In genomic region chr4:152029997-152030396, GRCm38 (mm10) we compare ENCODE assay signal across 13 mouse cellular contexts. TPM values are rescaled to one million over a fixed set of nuclear protein-coding genes. Genes with fewer than 3 reads are reported as not detected.
DNase-seq lines count a peak whose midpoint lies in the region; ATAC-seq and TF ChIP-seq lines count a peak whose summit lies in the region.
"Had no signal": no experiment of that assay in that cellular context is flagged by ENCODE, and none has a peak within 500 bp of the region (broad histone marks: within the 10 kb centered on the region; RNA-seq: fewer than 3 reads in every experiment).

No protein-coding gene starts in this region.

- H3K4me3 ChIP-seq in left cerebral cortex, adult 2 months, result no peak overlapping the region
- H3K4me3 ChIP-seq in MEL (ENCODE audit: control insufficient read depth in 1 of 2, insufficient read depth in 1 of 2, low read depth in 2 of 2, low read length in 2 of 2), result no peak overlapping the region

- no peak for DNase-seq in left cerebral cortex, adult 2 months (ENCODE audit: extremely low spot score in 1 of 2, low spot score in 2 of 2)
- no peak for DNase-seq in left cerebral cortex, postnatal 10 days (ENCODE audit: extremely low spot score in 1 of 2, low spot score in 2 of 2)
- peak; percentile 45 for DNase-seq in MEL (ENCODE audit: low read depth, low spot score)
- DNase-seq in lung, postnatal 25 days (ENCODE audit: low spot score), result peak; percentile 48
- DNase-seq in right cerebral cortex, adult 2 months (ENCODE audit: low spot score in 2 of 2), result no peak
- no peak for DNase-seq in gastrocnemius, adult 8-10 months (ENCODE audit: low spot score in 2 of 2)
- DNase-seq in adrenal gland, postnatal 36 days, result no peak
- DNase-seq: cerebellum, postnatal 36 days; kidney, adult 8-10 months had no signal

- H3K4me1 ChIP-seq in MEL (ENCODE audit: control insufficient read depth in 1 of 2, insufficient read depth in 2 of 2, low read length in 2 of 2), result peaks cover 0 to 17% of the 10 kb centered on the region in 2 experiments; a peak in 3 of 4 replicates

- ATAC-seq in common myeloid progenitor, adult 5-6 weeks (replicated peaks; ENCODE audit: low read depth, poor library complexity, severe bottlenecking), result peak; percentile 34
- ATAC-seq: forebrain, embryonic 16.5 days; Patski had no signal

- peaks cover 23% of the 10 kb centered on the region for H3K79me2 ChIP-seq in MEL (ENCODE audit: control insufficient read depth, insufficient read depth, low read length, poor library complexity)

- TF ChIP-seq CTCF in left cerebral cortex, adult 2 months (IDR thresholded peaks at IDR 0.05), result peak; percentile 15; the same call in 1 of the 2 replicates
- TF ChIP-seq CTCF in MEL (IDR thresholded peaks at IDR 0.05 in 2 of 3, conservative IDR thresholded peaks at IDR 0.05 in 1 of 3; ENCODE audit: control insufficient read depth in 1 of 3, insufficient read depth in 1 of 3, low read depth in 2 of 3, low read length in 3 of 3, poor library complexity in 1 of 3, severe bottlenecking in 1 of 3), result peak in 1 of 3 experiments; percentile 37; a peak in 3 of 6 replicates

- H3K9ac ChIP-seq in MEL (ENCODE audit: control insufficient read depth, low read depth, low read length, poor library complexity, severe bottlenecking), result no peak overlapping the region

- TF ChIP-seq EP300 in MEL (IDR thresholded peaks at IDR 0.05; ENCODE audit: low read depth in 1 of 2, low read length in 2 of 2), result no peak

- peak; percentile 7; the same call in 1 of the 2 replicates for TF ChIP-seq RAD21 in MEL (IDR thresholded peaks at IDR 0.05; ENCODE audit: low read depth, low read length)

- no peak for TF ChIP-seq POLR2A in MEL (IDR thresholded peaks at IDR 0.05; ENCODE audit: control insufficient read depth in 1 of 2, insufficient read depth in 1 of 2, low read depth in 1 of 2, low read length in 2 of 2, poor library complexity in 1 of 2)

- intact Hi-C loops in left cerebral cortex, adult 2 months (cut with DNase I), result loop anchor here (2.0 kb wide), 1 partner anchor 49 kb away; no protein-coding TSS in a partner anchor
- intact Hi-C loops in left cerebral cortex, postnatal 10 days (cut with DNase I), result loop anchor here (5.0 kb wide), 1 partner anchor 48 kb away; no protein-coding TSS in a partner anchor

- H3K36me3 ChIP-seq in MEL (ENCODE audit: control insufficient read depth in 1 of 2, insufficient read depth in 2 of 2, low read length in 2 of 2), result peaks cover 0 to 14% of the 10 kb centered on the region in 2 experiments; a peak in 2 of 4 replicates

- H3K9me3 ChIP-seq in MEL (replicated peaks; ENCODE audit: insufficient read depth, low read length), result no peaks in the 10 kb centered on the region

- H3K27me3 ChIP-seq in MEL (ENCODE audit: control insufficient read depth in 1 of 2, insufficient read depth in 2 of 2, low read length in 2 of 2), result no peaks in the 10 kb centered on the region
- H3K27me3 ChIP-seq: Patski had no signal

- H3K27ac ChIP-seq in left cerebral cortex, adult 2 months, result no peak overlapping the region
- H3K27ac ChIP-seq in MEL (ENCODE audit: control insufficient read depth, low read depth, low read length), result no peak overlapping the region

TF ChIP-seq in MEL, 35 proteins besides CTCF, POLR2A, EP300 and RAD21:
- TF ChIP-seq MAX (IDR thresholded peaks at IDR 0.05; ENCODE audit: low read length) (no peak), SMC3 (IDR thresholded peaks at IDR 0.05; ENCODE audit: low read depth, low read length) (peak; percentile 35), MAZ (IDR thresholded peaks at IDR 0.05; ENCODE audit: low read depth, low read length) (no peak)
TF ChIP-seq in MEL: peak in this region for 1.

RNA-seq across cellular contexts. Expression of gene Zbtb48, which starts 2.5 kb away (rescaled TPM):
- total RNA-seq in left cerebral cortex, adult 2 months (2021), result 10 to 100 TPM; 13.6 to 13.9 TPM
- 10 to 100 TPM; 11.9 to 14.7 TPM for total RNA-seq in left cerebral cortex, postnatal 10 days (2021)
- 9.4 and 12.1 TPM in 2 replicates for total RNA-seq in MEL (2012; rRNA removed)
- polyA plus RNA-seq in MEL (2012; ENCODE audit: insufficient read depth in 1 of 2, insufficient read length in 2 of 2, low read depth in 1 of 2, low replicate concordance in 2 of 2, missing spikeins in 1 of 2), result 10 to 100 TPM in 1 of 2 experiments, not detected in 1; 21.4 TPM
- 7.4 and 10.7 TPM in 2 replicates for total RNA-seq in common myeloid progenitor, adult 5-6 weeks (2017)
- 1 to 10 TPM; 2.3 to 4.8 (median 3.1) TPM for total RNA-seq in gastrocnemius, adult 8-10 months (2022)
- total RNA-seq in adrenal gland, postnatal 36 days (2021), result 1 to 10 TPM; 8.6 to 9.7 TPM

RNA-seq across cellular contexts. Expression of gene Tas1r1, which starts 8.4 kb away (rescaled TPM):
- under 1 TPM; 0.49 to 0.95 TPM for total RNA-seq in left cerebral cortex, adult 2 months (2021)
- total RNA-seq in left cerebral cortex, postnatal 10 days (2021), result under 1 TPM; 0.43 to 0.54 TPM
- 0.12 TPM in 1 of 2 replicates, not detected in the other for total RNA-seq in MEL (2012; rRNA removed)
- polyA plus RNA-seq in MEL (2012; ENCODE audit: insufficient read depth in 1 of 2, insufficient read length in 2 of 2, low read depth in 1 of 2, low replicate concordance in 2 of 2, missing spikeins in 1 of 2), result under 1 TPM in 1 of 2 experiments, not detected in 1; 0.21 TPM
- total RNA-seq in common myeloid progenitor, adult 5-6 weeks (2017), result 0.49 and 1.5 TPM in 2 replicates
- total RNA-seq in gastrocnemius, adult 8-10 months (2022), result 1 to 10 TPM in 1 of 4 experiments, under 1 TPM in 3; 0.32 to 1.3 (median 0.66) TPM
- total RNA-seq in adrenal gland, postnatal 36 days (2021), result not detected
- total RNA-seq: heart, adult 8-10 months had no signal

RNA-seq across cellular contexts. Expression of gene Nol9, which starts 9.1 kb away (rescaled TPM):
- total RNA-seq in left cerebral cortex, adult 2 months (2021), result 10 to 100 TPM; 18.2 to 19.2 TPM
- total RNA-seq in left cerebral cortex, postnatal 10 days (2021), result 10 to 100 TPM; 25.3 to 27.7 TPM
- 75.1 and 80.9 TPM in 2 replicates for total RNA-seq in MEL (2012; rRNA removed)
- 100 to 1,000 TPM in 1 of 2 experiments, 10 to 100 TPM in 1; 80.3 to 114 TPM for polyA plus RNA-seq in MEL (2012; ENCODE audit: insufficient read depth in 1 of 2, insufficient read length in 2 of 2, low read depth in 1 of 2, low replicate concordance in 2 of 2, missing spikeins in 1 of 2)
- 25.7 and 35.7 TPM in 2 replicates for total RNA-seq in common myeloid progenitor, adult 5-6 weeks (2017)
- 10 to 100 TPM in 2 of 4 experiments, 1 to 10 TPM in 2; 9.4 to 13.2 (median 10.0) TPM for total RNA-seq in gastrocnemius, adult 8-10 months (2022)
- 10 to 100 TPM; 24.8 to 27.3 TPM for total RNA-seq in adrenal gland, postnatal 36 days (2021)

RNA-seq across cellular contexts. Expression of gene Klhl21, which starts 21.4 kb away (rescaled TPM):
- total RNA-seq in left cerebral cortex, adult 2 months (2021), result 10 to 100 TPM; 18.5 to 19.3 TPM
- 10 to 100 TPM; 10.2 to 11.2 TPM for total RNA-seq in left cerebral cortex, postnatal 10 days (2021)
- total RNA-seq in MEL (2012; rRNA removed), result 17.5 and 18.0 TPM in 2 replicates
- 10 to 100 TPM in 1 of 2 experiments, not detected in 1; 22.5 TPM for polyA plus RNA-seq in MEL (2012; ENCODE audit: insufficient read depth in 1 of 2, insufficient read length in 2 of 2, low read depth in 1 of 2, low replicate concordance in 2 of 2, missing spikeins in 1 of 2)
- 6.6 and 8.8 TPM in 2 replicates for total RNA-seq in common myeloid progenitor, adult 5-6 weeks (2017)
- 100 to 1,000 TPM; 125 to 158 (median 140) TPM for total RNA-seq in gastrocnemius, adult 8-10 months (2022)
- 10 to 100 TPM; 21.7 to 29.7 TPM for total RNA-seq in adrenal gland, postnatal 36 days (2021)

RNA-seq across cellular contexts. Expression of gene Phf13, which starts 33.9 kb away (rescaled TPM):
- 10 to 100 TPM; 18.9 to 19.6 TPM for total RNA-seq in left cerebral cortex, adult 2 months (2021)
- total RNA-seq in left cerebral cortex, postnatal 10 days (2021), result 10 to 100 TPM; 14.5 to 16.9 TPM
- total RNA-seq in MEL (2012; rRNA removed), result 2.0 and 3.2 TPM in 2 replicates
- polyA plus RNA-seq in MEL (2012; ENCODE audit: insufficient read depth in 1 of 2, insufficient read length in 2 of 2, low read depth in 1 of 2, low replicate concordance in 2 of 2, missing spikeins in 1 of 2), result 1 to 10 TPM in 1 of 2 experiments, not detected in 1; 6.6 TPM
- total RNA-seq in common myeloid progenitor, adult 5-6 weeks (2017), result 2.4 and 3.3 TPM in 2 replicates
- 1 to 10 TPM; 3.9 to 4.8 (median 4.5) TPM for total RNA-seq in gastrocnemius, adult 8-10 months (2022)
- total RNA-seq in adrenal gland, postnatal 36 days (2021), result 10 to 100 TPM; 17.2 to 17.7 TPM

Comparison
In these comparisons a context has a peak if more than half of its experiments do, and no peak if none do; other contexts are left out.
1. DNase-seq: peak in MEL (single experiment) and lung, postnatal 25 days (single experiment); none in left cerebral cortex, adult 2 months (0 of 2), left cerebral cortex, postnatal 10 days (0 of 2), right cerebral cortex, adult 2 months (0 of 2), gastrocnemius, adult 8-10 months (0 of 2) and adrenal gland, postnatal 36 days (0 of 2).